Mouse (Mus musculus) olfactory bulb, adult 2 months (tissue): ENCODE measurements around the gene Ncstn.

Source experiments
- CTCF ChIP-seq: fragments of 200-500 bp; IDR thresholded peaks from 2 replicates; pipeline ENCODE4 v1.5.1; 2012; ENCODE audit warnings: low read depth, mild to moderate bottlenecking, low read length, moderate library complexity; ENCODE audit not compliant: insufficient read depth
- POLR2A ChIP-seq: fragments of 200-500 bp; IDR thresholded peaks from 2 replicates; pipeline ENCODE4 v1.6.1; 2012; ENCODE audit warnings: mild to moderate bottlenecking, low read depth, low read length, moderate library complexity; ENCODE audit not compliant: insufficient read depth

DNA sequence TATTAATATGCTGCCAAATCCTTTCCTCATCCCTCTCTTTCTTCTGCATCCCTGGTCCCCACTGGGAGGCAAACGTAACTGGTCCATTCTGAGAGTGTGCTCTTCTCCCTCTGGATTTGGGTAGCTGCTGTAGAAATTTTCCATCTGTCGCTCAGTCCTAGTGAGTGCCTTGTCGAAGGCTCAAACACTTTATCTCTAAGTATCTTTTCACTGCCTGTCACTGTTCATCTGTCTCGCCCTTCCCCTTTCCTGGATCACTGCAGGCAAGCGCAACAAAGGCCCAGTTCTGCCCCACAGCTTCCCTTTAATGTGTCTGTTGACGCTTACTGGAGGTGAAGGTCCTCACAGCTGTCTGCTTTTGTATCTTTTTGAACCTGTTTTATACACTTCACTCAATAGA is 12.6 kb upstream of the Ncstn start:
- TF ChIP-seq CTCF (no peak), POLR2A (no peak)
